Mouse (Mus musculus) C2C12 (cell line): ENCODE results near the gene Panx3.

Experiments
- CEBPB ChIP-seq: IDR thresholded peaks from one replicate; pipeline ENCODE4 v1.6.1; 2011; ENCODE audit warnings: low read depth, mild to moderate bottlenecking, control low read depth, moderate library complexity
- CTCF ChIP-seq: IDR thresholded peaks from one replicate; pipeline ENCODE4 v1.5.1; 2011; ENCODE audit not compliant: control insufficient read depth, insufficient read depth, insufficient read length
- FOSL1 ChIP-seq: IDR thresholded peaks from one replicate; pipeline ENCODE4 v1.8.0; 2011; ENCODE audit warnings: mild to moderate bottlenecking, low read length; ENCODE audit not compliant: poor library complexity, insufficient read depth, severe bottlenecking

GRCm38 (mm10) chr9:37670261-37670660, 1.2 kb upstream of the Panx3 start:
- TF ChIP-seq CEBPB: no peak
- TF ChIP-seq CTCF: no peak
- TF ChIP-seq FOSL1: no peak
